Mouse (Mus musculus) gonadal fat pad, adult 2 months (tissue): ENCODE results near the gene 0610010K14Rik. TPM values are rescaled to one million over a fixed set of nuclear protein-coding genes. Genes with fewer than 3 reads are reported as not detected.
A peak's percentile ranks its signal among the peaks of the same experiment; 100 is the strongest.

Experiments
- DNase-seq: peaks from one replicate; pipeline ENCODE4 v3.0.0-alpha.2; 2012; ENCODE audit warnings: low read depth
- polyA plus RNA-seq: library from polyadenylated mRNA; depleted of rRNA; stranded (reverse); fragments of >200 nt; gene quantifications from 2 replicates; pipeline ENCODE4 v1.2.3, GENCODE M21; 2012

The 0610010K14Rik gene
- polyA plus RNA-seq, 1 experiment: 61.6 TPM

GRCm38 (mm10) chr11:70234497-70234896 lies 3.2 kb downstream of the 0610010K14Rik start:
- no peak for DNase-seq

GRCm38 (mm10) chr11:70234037-70234436 lies 3.7 kb downstream of the 0610010K14Rik start:
- DNase-seq: no peak

DNA sequence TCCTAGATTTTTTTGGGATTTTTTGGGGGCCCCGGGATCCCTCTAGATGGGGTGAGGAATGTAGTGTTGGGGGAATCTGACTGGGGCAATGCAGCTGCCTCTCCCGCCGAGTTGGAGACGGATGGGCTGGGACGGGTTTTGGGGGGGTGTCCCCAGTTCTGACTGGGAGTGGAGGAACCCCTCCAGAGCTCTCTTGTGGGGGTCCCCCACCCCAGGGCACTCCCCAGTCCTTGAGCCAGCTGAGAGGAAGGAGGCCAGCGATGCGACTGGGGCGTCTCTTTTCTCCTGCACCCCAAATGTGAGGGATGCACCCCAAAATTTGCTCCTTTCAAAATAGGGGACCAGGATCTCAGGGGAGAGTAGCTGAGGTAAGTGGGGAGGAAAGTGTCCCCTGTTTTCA lies 4.7 kb downstream of the 0610010K14Rik start:
- DNase-seq: no peak

- DNase-seq: no peak
Measured at GRCm38 (mm10) chr11:70232546-70232945, 5.2 kb downstream of the 0610010K14Rik start.

- DNase-seq: no peak
Measured at GRCm38 (mm10) chr11:70230239-70230727, 7.4 kb downstream of the 0610010K14Rik start.

DNA sequence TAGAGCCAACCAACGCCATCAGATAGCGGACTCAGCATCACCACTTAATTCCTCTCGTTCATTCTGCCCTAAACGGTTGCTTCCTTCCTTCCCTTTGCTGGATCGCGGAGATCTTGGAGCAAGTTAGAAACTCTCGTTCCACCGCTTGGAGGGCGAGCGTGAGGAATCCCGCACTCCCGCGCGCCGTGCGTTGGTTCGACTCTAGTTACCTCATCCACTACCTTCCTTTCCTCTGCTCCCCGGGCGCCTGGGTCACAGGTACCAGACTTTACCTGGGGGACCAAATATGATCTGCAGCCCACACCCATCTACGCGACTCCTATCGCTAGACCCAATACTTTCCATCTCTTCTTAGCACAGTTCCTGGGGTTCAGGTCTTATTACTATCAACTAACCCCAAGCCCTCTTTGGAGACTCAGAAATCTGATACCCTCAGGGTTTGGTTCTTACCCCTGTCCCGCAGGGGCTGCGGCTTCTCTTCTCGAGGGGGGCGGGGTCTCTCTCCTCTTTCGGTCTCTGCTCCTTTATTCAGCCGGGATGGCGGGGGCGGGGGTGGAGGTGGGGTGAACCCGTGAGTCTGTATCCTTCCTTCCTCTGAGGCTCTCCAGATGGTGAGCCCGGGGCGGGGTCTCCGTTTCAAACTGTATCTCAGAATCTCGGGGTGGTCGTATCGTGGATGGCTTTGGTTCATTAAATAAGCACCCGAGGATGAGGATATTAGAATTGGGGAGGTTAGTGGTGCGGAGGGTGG lies 8.3 kb downstream of the 0610010K14Rik start, which contains the start of gene Bcl6b:
Bcl6b (minus strand) TSS at position 539 of the 751 bp plus-strand sequence.
- DNase-seq: no peak

DNA sequence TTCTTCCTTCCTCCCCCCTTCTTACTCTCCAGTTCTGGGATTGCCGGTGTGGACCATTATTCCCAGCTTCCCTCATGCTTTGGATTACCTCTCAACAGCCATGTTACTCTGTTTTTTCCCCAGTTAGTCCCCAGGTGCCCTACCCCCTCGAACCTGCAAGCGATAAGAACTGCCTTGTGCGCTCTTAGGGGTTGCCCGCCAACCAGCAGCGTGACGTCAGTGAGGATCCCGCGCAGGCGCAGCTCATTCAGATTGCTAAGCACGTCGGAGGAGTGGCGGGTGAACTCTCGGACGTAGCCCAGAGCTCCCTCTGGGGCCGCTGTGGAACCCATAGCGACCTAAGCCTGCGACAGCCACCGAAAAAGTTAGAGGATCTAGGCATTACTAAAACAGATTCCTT lies 8.9 kb downstream of the 0610010K14Rik start:
- no peak for DNase-seq

GRCm38 (mm10) chr11:70227661-70228245 lies 10.0 kb downstream of the 0610010K14Rik start:
- no peak for DNase-seq

- no peak for DNase-seq
Measured at GRCm38 (mm10) chr11:70227126-70227525, 10.6 kb downstream of the 0610010K14Rik start.

GRCm38 (mm10) chr11:70226602-70226890 lies 11.2 kb downstream of the 0610010K14Rik start:
- no peak for DNase-seq

- no peak for DNase-seq
Measured at GRCm38 (mm10) chr11:70225798-70226601, 11.7 kb downstream of the 0610010K14Rik start.

DNA sequence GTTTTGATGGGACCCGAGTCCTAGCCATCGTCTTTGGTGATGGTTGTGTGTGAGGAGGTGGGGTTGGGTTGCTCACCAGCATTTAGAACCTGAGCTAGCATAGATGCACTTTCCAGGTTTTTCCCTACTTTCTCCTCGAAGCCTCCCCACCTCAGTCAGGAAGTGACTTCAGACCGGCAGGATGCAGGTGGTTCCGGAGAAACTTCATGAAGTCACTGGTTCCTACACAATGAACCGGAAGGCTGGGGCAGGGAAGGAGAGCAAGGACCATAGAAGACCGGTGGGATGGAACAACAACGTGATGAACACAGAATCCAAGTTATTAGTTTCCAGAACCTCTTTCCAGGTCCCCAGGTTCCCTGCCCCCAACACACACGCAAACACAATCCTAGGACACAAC lies 14.0 kb downstream of the 0610010K14Rik start:
- no peak for DNase-seq

DNA sequence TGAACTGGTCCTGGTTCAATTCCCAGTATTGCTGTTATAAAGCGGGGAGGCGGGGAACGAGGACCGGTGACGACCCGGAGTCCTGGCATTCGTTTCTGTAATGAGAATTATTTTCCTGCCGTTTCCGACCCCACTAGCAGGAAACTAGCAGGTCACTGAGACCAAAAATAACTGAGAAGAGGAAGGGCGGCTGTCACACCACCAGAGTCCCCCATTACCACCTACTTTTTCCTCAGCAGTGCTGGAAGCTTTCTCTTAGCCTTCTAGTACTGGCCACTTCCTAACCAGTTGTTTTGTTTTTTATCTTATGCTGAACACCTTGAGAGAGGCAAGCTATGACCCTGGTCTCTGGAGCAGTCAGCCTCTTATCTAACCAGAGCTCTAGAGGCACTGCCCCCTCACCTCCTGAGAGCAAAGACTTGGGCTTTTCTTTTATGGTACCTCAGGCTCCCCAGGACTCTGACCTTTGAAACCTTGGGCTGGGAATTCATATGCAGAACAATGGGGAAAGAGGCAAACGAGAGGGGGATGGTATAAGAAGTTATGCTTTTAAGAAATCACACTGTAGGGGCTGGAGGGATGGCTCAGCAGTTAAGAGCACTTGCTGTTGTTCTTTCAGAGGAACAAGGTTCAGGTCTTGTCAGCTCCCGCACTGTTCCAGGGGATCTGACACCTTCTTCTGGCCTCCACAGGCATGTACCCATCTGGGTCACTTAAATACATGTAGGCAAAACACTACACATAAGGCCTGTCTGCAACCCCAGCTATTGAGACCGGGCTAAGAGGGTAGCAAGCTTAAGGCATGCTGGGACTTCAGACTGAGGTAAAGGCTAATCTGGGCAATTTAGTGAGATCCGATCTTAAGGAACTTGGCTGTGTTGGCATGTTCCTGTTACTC lies 15.9 kb downstream of the 0610010K14Rik start:
- DNase-seq: no peak

- DNase-seq: peak; percentile 99
Measured at GRCm38 (mm10) chr11:70220731-70221602, 16.7 kb downstream of the 0610010K14Rik start, which contains the start of gene Slc16a13. TSS of gene Slc16a13 (minus strand) at chr11:70221064.

DNA sequence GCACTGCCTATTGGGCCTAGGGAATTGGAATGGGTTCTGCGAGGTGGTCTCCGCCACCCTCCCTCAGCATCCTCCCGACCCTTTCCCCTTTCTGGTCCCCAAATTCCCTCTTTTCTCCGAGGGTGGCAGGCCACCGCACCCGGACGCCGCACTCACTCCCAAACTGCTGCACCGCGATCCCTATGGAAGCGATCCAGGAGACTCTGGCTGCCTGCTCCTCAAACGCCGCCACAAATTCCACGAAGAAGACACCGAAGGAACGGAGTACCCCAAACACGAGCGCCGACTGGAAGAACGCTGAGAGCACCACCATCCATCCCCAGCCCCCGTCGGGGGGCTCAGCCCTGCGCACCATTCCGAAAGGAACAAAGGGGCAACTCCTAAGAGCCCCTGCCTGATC lies 17.4 kb downstream of the 0610010K14Rik start:
- DNase-seq: no peak

DNA sequence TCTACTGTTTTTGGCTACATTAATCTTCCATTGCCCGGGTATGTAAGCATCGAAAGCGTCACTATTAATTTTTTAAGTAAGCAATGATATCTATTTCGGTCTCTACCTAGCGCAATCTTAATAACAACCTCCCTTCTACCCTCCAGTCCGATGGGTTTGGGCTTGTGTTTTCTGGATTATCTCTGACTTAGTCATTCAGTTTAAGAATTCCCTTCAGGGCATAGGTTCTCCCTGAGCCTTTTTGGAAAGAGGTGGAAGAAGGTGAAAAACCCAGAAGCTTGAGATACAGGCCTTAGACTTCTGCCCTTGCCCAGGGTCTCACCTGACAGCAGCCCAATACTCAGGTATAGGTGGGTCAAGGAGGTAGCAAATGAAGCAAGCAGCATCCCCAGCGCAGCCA lies 17.8 kb downstream of the 0610010K14Rik start:
- no peak for DNase-seq

DNA sequence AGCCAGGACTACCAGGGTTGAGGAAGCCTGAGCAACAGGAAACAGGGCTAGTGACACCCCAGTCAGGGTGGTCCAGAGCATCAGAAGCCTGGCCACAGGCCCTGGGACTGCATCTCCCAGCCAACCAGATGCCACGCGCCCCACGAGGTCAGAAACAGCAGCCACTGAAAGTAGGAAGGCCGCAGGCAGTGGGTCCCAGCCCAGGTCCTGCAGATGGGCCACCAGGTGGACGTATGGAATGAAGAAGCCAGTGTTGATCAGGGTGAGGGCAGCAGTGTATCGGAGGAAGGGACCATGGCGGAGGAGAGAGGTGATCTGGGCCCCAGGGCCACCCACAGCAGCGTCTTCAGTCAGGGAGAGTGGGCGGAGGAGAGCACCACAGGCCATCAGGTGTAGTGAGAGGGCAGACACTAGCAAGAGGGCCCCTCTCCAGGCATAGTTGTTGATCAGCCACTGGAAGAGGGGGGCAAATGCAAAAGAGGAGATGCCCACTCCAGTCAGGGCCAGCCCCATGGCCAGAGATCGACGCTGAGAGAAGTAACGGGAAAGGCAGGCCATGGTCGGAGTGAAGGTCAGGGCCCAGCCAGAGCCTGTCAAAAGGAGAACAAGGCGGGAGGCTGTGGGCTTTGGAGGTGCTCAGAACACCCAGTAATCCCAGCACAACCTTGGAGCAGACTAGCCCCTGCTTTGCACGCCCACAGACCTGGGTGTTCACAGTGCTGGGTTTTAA lies 18.8 kb downstream of the 0610010K14Rik start:
- DNase-seq: no peak

DNA sequence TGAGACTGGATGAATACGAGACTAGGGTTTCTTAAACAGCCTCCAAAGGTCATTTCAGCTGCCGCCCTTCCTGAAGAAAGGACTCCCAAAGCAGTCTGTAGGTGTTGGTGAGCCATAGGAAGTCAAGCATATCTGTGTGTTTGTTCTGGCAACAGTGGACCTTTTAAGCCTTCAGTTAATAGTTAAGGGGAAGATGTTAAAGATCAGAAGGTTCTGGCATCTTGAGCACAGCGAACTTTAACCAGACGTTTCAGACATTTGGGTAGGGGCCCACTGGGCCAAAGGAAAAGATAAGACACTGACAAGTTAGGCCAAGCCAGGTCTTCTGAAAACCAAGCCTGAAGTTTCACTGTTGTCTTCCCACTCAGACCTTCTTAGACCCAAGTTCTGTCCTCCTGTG lies 19.7 kb downstream of the 0610010K14Rik start:
- no peak for DNase-seq

GRCm38 (mm10) chr11:70216103-70216502 lies 21.6 kb downstream of the 0610010K14Rik start:
- no peak for DNase-seq

GRCm38 (mm10) chr11:70215301-70215700 lies 22.4 kb downstream of the 0610010K14Rik start:
- no peak for DNase-seq
